Mouse (Mus musculus) embryonic fibroblast, embryonic 13.5 days (primary cell): ENCODE measurements around the gene C2cd4d.

Experiments
- CTCF ChIP-seq: IDR thresholded peaks from 2 replicates; pipeline ENCODE4 v1.5.1; 2011; ENCODE audit warnings: mild to moderate bottlenecking, control low read depth, low read length, moderate library complexity, borderline replicate concordance; ENCODE audit not compliant: insufficient read depth
- POLR2A ChIP-seq: IDR thresholded peaks from 2 replicates; pipeline ENCODE4 v1.6.1; 2011; ENCODE audit warnings: low read depth, mild to moderate bottlenecking, control low read depth, low read length, moderate library complexity

GRCm38 (mm10) chr3:94363291-94364153 is 1.3 kb downstream of the C2cd4d start:
- no peak for TF ChIP-seq CTCF
- TF ChIP-seq POLR2A, result no peak
